ENCODE assay signal across 18 mouse cellular contexts in genomic region chr1:82183913-82184442, GRCm38 (mm10). TPM values are rescaled to one million over a fixed set of nuclear protein-coding genes. Genes with fewer than 3 reads are reported as not detected.
DNase-seq lines count a peak whose midpoint lies in the region; ATAC-seq and TF ChIP-seq lines count a peak whose summit lies in the region.
"Had no signal": no experiment of that assay in that cellular context is flagged by ENCODE, and none has a peak within 500 bp of the region (broad histone marks: within the 10 kb centered on the region; RNA-seq: fewer than 3 reads in every experiment).

No protein-coding gene starts in this region.

- no peaks in the 10 kb centered on the region for H3K27me3 ChIP-seq in kidney, adult 2 months (replicated peaks; ENCODE audit: control insufficient read depth, insufficient read depth, low read length)
- no peaks in the 10 kb centered on the region for H3K27me3 ChIP-seq in liver, embryonic 16.5 days (ENCODE audit: control insufficient read depth, insufficient read depth, low read depth, low read length)
- H3K27me3 ChIP-seq: hindbrain, embryonic 15.5 days; limb, embryonic 12.5 days; stomach, embryonic 15.5 days had no signal

- H3K4me2 ChIP-seq in liver, embryonic 16.5 days (ENCODE audit: low read depth, low read length) = no peak overlapping the region
- H3K4me2 ChIP-seq: hindbrain, embryonic 15.5 days; limb, embryonic 12.5 days; stomach, embryonic 15.5 days had no signal

- TF ChIP-seq POLR2A in kidney, adult 2 months (IDR thresholded peaks at IDR 0.05; ENCODE audit: low read depth, low read length) = no peak

- no peak for TF ChIP-seq CTCF in kidney, adult 2 months (conservative IDR thresholded peaks at IDR 0.05; ENCODE audit: insufficient read depth, insufficient read length, low read depth, low read length)

- ATAC-seq in liver, embryonic 16.5 days (ENCODE audit: low read depth) = peak; percentile 77
- ATAC-seq: forebrain, embryonic 16.5 days had no signal

- 58% methylated on average over 8 of the region's 8 CpGs for WGBS in kidney, adult 2 months
- WGBS in liver, embryonic 16.5 days (ENCODE audit: insufficient replicate concordance) = 51% methylated on average over 8 of the region's 8 CpGs

- H3K27ac ChIP-seq in kidney, adult 2 months (ENCODE audit: insufficient read depth, low read depth, low read length) = no peak overlapping the region
- peak overlapping the region; percentile 47; the same call in 1 of the 2 replicates for H3K27ac ChIP-seq in liver, embryonic 16.5 days (ENCODE audit: low read length)
- H3K27ac ChIP-seq: hindbrain, embryonic 15.5 days; limb, embryonic 12.5 days; midbrain, embryonic 10.5 days; stomach, embryonic 15.5 days had no signal

- no peaks in the 10 kb centered on the region for H3K9me3 ChIP-seq in liver, embryonic 16.5 days (replicated peaks; ENCODE audit: control insufficient read depth, low read length)
- H3K9me3 ChIP-seq: hindbrain, embryonic 15.5 days; limb, embryonic 12.5 days; midbrain, embryonic 10.5 days; stomach, embryonic 15.5 days had no signal

- DNase-seq in adrenal gland, adult 2 months = peak; percentile 53
- DNase-seq in adrenal gland, postnatal 25 days = no peak
- peak; percentile 6 for DNase-seq in kidney, adult 2 months
- no peak for DNase-seq in kidney, postnatal 14 days
- peak; percentile 41 for DNase-seq in lung, postnatal 36 days
- DNase-seq in thymus, postnatal 10 days (ENCODE audit: low spot score in 2 of 2) = no peak
- DNase-seq in right cerebral cortex, postnatal 14 days = no peak
- DNase-seq: cerebellum, adult 18-20 months; kidney, postnatal 10 days; layer of hippocampus, postnatal 36 days; right cerebral cortex, postnatal 4 days had no signal

- H3K9ac ChIP-seq in liver, embryonic 16.5 days (ENCODE audit: low read depth, low read length) = no peak overlapping the region
- H3K9ac ChIP-seq: hindbrain, embryonic 15.5 days; limb, embryonic 12.5 days; stomach, embryonic 15.5 days had no signal

- no peaks in the 10 kb centered on the region for H3K4me1 ChIP-seq in kidney, adult 2 months (ENCODE audit: control insufficient read depth, insufficient read depth, low read length)
- no peaks in the 10 kb centered on the region for H3K4me1 ChIP-seq in liver, embryonic 16.5 days (ENCODE audit: control insufficient read depth, low read depth, low read length)
- H3K4me1 ChIP-seq: hindbrain, embryonic 15.5 days; limb, embryonic 12.5 days; midbrain, embryonic 10.5 days; stomach, embryonic 15.5 days had no signal

- no peaks in the 10 kb centered on the region for H3K36me3 ChIP-seq in kidney, adult 2 months (ENCODE audit: control insufficient read depth, insufficient read depth, low read length)
- no peaks in the 10 kb centered on the region for H3K36me3 ChIP-seq in liver, embryonic 16.5 days (ENCODE audit: control insufficient read depth, insufficient read depth)
- H3K36me3 ChIP-seq: hindbrain, embryonic 15.5 days; limb, embryonic 12.5 days; midbrain, embryonic 10.5 days; stomach, embryonic 15.5 days had no signal

- H3K4me3 ChIP-seq in kidney, adult 2 months (ENCODE audit: insufficient read depth, low read depth, low read length) = no peak overlapping the region
- no peak overlapping the region for H3K4me3 ChIP-seq in liver, embryonic 16.5 days (ENCODE audit: low read depth, low read length)
- H3K4me3 ChIP-seq: hindbrain, embryonic 15.5 days; limb, embryonic 12.5 days; midbrain, embryonic 10.5 days; stomach, embryonic 15.5 days had no signal

RNA-seq across cellular contexts. Expression of gene Gm9747, which starts 48.9 kb away (rescaled TPM):
- not detected for total RNA-seq in adrenal gland, adult 2 months (2021)
- polyA plus RNA-seq in adrenal gland, adult 2 months (2012; rRNA removed) = not detected in 2 replicates
- total RNA-seq in adrenal gland, postnatal 25 days (2021) = not detected in 2 replicates
- polyA plus RNA-seq in kidney, adult 2 months (2012; rRNA removed) = 0.03 TPM in 1 of 2 replicates, not detected in the other
- 4.5 and 6.6 TPM in 2 replicates for polyA plus RNA-seq in liver, embryonic 16.5 days (2015; fragmentation: Nextera tagmentation; extraction: Ambion mirVana)
- total RNA-seq: gastrocnemius, postnatal 4 days; layer of hippocampus, postnatal 36 days had no signal

Comparison
In these comparisons a context has a peak if more than half of its experiments do, and no peak if none do; other contexts are left out.
1. DNase-seq: peak in adrenal gland, adult 2 months (single experiment), kidney, adult 2 months (single experiment) and lung, postnatal 36 days (single experiment); none in adrenal gland, postnatal 25 days (single experiment), kidney, postnatal 14 days (single experiment), thymus, postnatal 10 days (0 of 2) and right cerebral cortex, postnatal 14 days (single experiment).